Mouse (Mus musculus): ENCODE results near the gene Rest.

Rest gene

GRCm38 (mm10) chr5:77265671-77266065 lies 377 bp downstream of the Rest start:
- DNase-seq (ENCODE audit: low spot score in 2 of 2) = peak; percentile 62 to 70

GRCm38 (mm10) chr5:77266066-77266885 lies 985 bp downstream of the Rest start:
- peak; percentile 34 to 48 for DNase-seq (ENCODE audit: low spot score in 2 of 2)

GRCm38 (mm10) chr5:77266886-77267401 lies 1.7 kb downstream of the Rest start:
- peak in 1 of 2 experiments; percentile 8 for DNase-seq (ENCODE audit: low spot score in 2 of 2)

GRCm38 (mm10) chr5:77267441-77267840 lies 2.1 kb downstream of the Rest start:
- DNase-seq (ENCODE audit: low spot score in 2 of 2) = no peak

GRCm38 (mm10) chr5:77267957-77268624 lies 2.8 kb downstream of the Rest start:
- no peak for DNase-seq (ENCODE audit: low spot score in 2 of 2)

- peak in 1 of 2 experiments; percentile 20 for DNase-seq (ENCODE audit: low spot score in 2 of 2)
Measured at GRCm38 (mm10) chr5:77269399-77269798, 4.1 kb downstream of the Rest start.

- DNase-seq (ENCODE audit: low spot score in 2 of 2) = peak; percentile 14 to 38
Measured at GRCm38 (mm10) chr5:77273151-77273550, 7.9 kb downstream of the Rest start.

- DNase-seq (ENCODE audit: low spot score in 2 of 2) = peak; percentile 17 to 63
Measured at GRCm38 (mm10) chr5:77275950-77276349, 10.7 kb downstream of the Rest start.

- DNase-seq (ENCODE audit: low spot score in 2 of 2) = no peak
Measured at GRCm38 (mm10) chr5:77277204-77277603, 11.9 kb downstream of the Rest start.

- no peak for DNase-seq (ENCODE audit: low spot score in 2 of 2)
Measured at GRCm38 (mm10) chr5:77281518-77282174, 16.4 kb downstream of the Rest start.

- DNase-seq (ENCODE audit: low spot score in 2 of 2) = no peak
Measured at GRCm38 (mm10) chr5:77282242-77282641, 17.0 kb downstream of the Rest start.

GRCm38 (mm10) chr5:77285685-77286084 lies 20.4 kb downstream of the Rest start:
- no peak for DNase-seq (ENCODE audit: low spot score in 2 of 2)

GRCm38 (mm10) chr5:77286904-77287303 lies 21.6 kb downstream of the Rest start:
- no peak for DNase-seq (ENCODE audit: low spot score in 2 of 2)

GRCm38 (mm10) chr5:77287901-77288300 lies 22.6 kb downstream of the Rest start:
- no peak for DNase-seq (ENCODE audit: low spot score in 2 of 2)

- peak; percentile 17 to 37 for DNase-seq (ENCODE audit: low spot score in 2 of 2)
Measured at GRCm38 (mm10) chr5:77289686-77290085, 24.4 kb downstream of the Rest start.

- no peak for DNase-seq (ENCODE audit: low spot score in 2 of 2)
Measured at GRCm38 (mm10) chr5:77290606-77291005, 25.3 kb downstream of the Rest start.

GRCm38 (mm10) chr5:77292803-77293522 lies 27.7 kb downstream of the Rest start:
- no peak for DNase-seq (ENCODE audit: low spot score in 2 of 2)

GRCm38 (mm10) chr5:77299486-77299885 lies 34.2 kb downstream of the Rest start:
- DNase-seq (ENCODE audit: low spot score in 2 of 2) = no peak

- no peak for DNase-seq (ENCODE audit: low spot score in 2 of 2)
Measured at GRCm38 (mm10) chr5:77301296-77301903, 36.1 kb downstream of the Rest start.

GRCm38 (mm10) chr5:77307821-77308553 lies 42.7 kb downstream of the Rest start:
- no peak for DNase-seq (ENCODE audit: low spot score in 2 of 2)
